Mouse (Mus musculus) midbrain, embryonic 14.5 days (tissue): ENCODE measurements around the gene Ppp4c. TPM values are rescaled to one million over a fixed set of nuclear protein-coding genes. Genes with fewer than 3 reads are reported as not detected.
"Not testable (repeated sequence)": the region's sequence is repeated elsewhere in the genome, so short reads cannot be mapped to it uniquely, and the experiment has no call there.

Experiments
- ATAC-seq: fragments of 200-750 bp; cut with Nextera tagmentation; 2 replicates; pipeline ENCODE4 v1.8.0; 2017; ENCODE audit warnings: moderate number of reproducible peaks, moderate library complexity; ENCODE audit not compliant: low FRiP score, low TSS enrichment
- DNase-seq: peaks from one replicate; pipeline ENCODE4 v3.0.0-alpha.2; 2015
- H3K27ac ChIP-seq: fragments of 300-500 bp; sonication (generic); replicated peaks from 2 replicates; pipeline ENCODE4 v1.5.1; 2014; ENCODE audit warnings: mild to moderate bottlenecking, low read depth, low read length, moderate library complexity
- H3K27me3 ChIP-seq: fragments of 300-500 bp; sonication (generic); 2 replicates; pipeline ENCODE4 v1.6.1; 2014; ENCODE audit warnings: low read length, control low read depth, mixed read lengths; ENCODE audit not compliant: control insufficient read depth, insufficient read depth
- H3K36me3 ChIP-seq: fragments of 300-500 bp; sonication (generic); 2 replicates; pipeline ENCODE4 v1.6.1; 2014; ENCODE audit warnings: low read length, control low read depth; ENCODE audit not compliant: control insufficient read depth, insufficient read depth
- H3K4me1 ChIP-seq: fragments of 300-500 bp; sonication (generic); 2 replicates; pipeline ENCODE4 v1.6.1; 2014; ENCODE audit warnings: mild to moderate bottlenecking, antibody characterized with exemption, low read length, control low read depth; ENCODE audit not compliant: control insufficient read depth, insufficient read depth
- H3K4me2 ChIP-seq: fragments of 300-500 bp; sonication (generic); 2 replicates; pipeline ENCODE4 v1.6.1; 2014; ENCODE audit warnings: mild to moderate bottlenecking, low read length, moderate library complexity
- H3K4me3 ChIP-seq: fragments of 300-500 bp; sonication (generic); replicated peaks from 2 replicates; pipeline ENCODE4 v1.5.1; 2014; ENCODE audit warnings: low read depth, low read length
- H3K9ac ChIP-seq: fragments of 300-500 bp; sonication (generic); replicated peaks from 2 replicates; pipeline ENCODE4 v1.6.1; 2014; ENCODE audit warnings: mild to moderate bottlenecking, low read length, moderate library complexity
- H3K9me3 ChIP-seq: fragments of 300-500 bp; sonication (generic); 2 replicates; pipeline ENCODE4 v1.6.1; 2016; ENCODE audit warnings: low read length, control low read depth, mixed read lengths; ENCODE audit not compliant: control insufficient read depth
- WGBS: fragments of 180-500 bp; shearing (Covaris S2); extraction: QIAGEN DNeasy Blood & Tissue Kit; methylation state at CpG from one replicate; pipeline ENCODE4 v1.1.7; 2014; 5-methylcytosine and 5-hydroxymethylcytosine counted together
- polyA plus RNA-seq: library from polyadenylated mRNA; unstranded; fragments of >200 nt; fragmentation: Nextera tagmentation; extraction: Ambion mirVana; gene quantifications from 2 replicates; pipeline ENCODE4 v1.2.1, GENCODE M21; 2014

Gene Ppp4c
- polyA plus RNA-seq, 1 experiment from 2014 or later = 212 TPM

DNA sequence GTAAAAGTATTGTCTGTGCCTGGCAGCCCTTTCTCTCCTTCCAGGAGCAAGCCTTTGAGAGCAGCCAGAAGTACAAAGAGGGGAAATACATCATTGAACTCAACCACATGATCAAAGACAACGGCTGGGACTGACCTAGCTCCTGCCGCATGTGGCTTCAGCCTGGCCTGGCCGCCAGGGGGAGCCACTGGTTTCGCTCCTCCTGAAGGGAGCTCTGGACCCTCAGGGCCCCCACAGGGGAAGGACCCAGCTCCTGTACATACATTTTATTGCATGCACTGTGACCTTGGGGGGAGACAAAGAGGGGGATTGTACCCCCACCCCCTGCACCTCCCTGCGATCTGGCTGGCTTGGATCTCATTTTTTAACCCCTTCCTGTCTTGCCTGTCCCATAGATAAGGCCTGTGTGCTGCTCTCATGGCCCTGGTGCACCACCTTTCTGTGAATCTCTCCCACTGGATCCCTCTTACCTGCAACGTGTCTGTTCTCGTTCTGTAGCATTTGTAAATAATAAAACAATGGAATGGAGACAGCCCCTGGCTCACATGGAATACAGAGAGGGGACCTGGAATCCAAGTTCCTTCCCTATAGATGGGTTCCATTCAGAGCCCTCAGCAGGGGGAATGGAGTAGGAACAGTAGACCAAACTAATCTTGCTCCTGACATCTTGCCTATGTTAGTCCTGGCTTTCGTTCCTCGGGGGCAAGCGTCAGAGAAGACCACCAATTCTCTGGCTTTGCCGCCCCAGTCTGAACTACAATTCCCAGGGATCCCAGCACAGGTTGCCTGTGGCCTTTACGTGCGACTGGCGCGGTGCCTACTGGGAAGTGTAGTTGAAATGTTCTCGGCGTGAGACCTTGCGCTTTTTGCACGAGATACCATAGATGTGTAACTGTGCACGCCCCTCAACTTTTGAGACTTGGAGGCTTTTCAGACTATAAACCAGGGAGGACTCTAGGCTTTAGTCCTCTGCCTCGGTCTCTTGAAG is 12.0 kb downstream of the Ppp4c start:
- H3K9ac ChIP-seq = peak overlapping the region; percentile 34
- H3K4me3 ChIP-seq = peak overlapping the region; percentile 42
- no peaks in the 10 kb centered on the region for H3K9me3 ChIP-seq
- ATAC-seq (peak; percentile 64), DNase-seq (peak; percentile 96)
- H3K27me3 ChIP-seq = no peaks in the 10 kb centered on the region
- peaks cover 37% of the 10 kb centered on the region for H3K4me1 ChIP-seq
- WGBS = 2% methylated on average over 21 of the region's 21 CpGs
- peak overlapping the region; percentile 83 for H3K4me2 ChIP-seq
- H3K36me3 ChIP-seq = peaks cover 23% of the 10 kb centered on the region
- H3K27ac ChIP-seq = peak overlapping the region; percentile 83

- not testable (repeated sequence) for H3K27me3 ChIP-seq, H3K4me3 ChIP-seq, H3K9ac ChIP-seq, H3K27ac ChIP-seq, ATAC-seq, H3K9me3 ChIP-seq, DNase-seq
- H3K4me1 ChIP-seq = peaks cover 37% of the 10 kb centered on the region
- 95% methylated on average over 7 of the region's 7 CpGs for WGBS
- peaks cover 11% of the 10 kb centered on the region for H3K36me3 ChIP-seq
- H3K4me2 ChIP-seq = peak overlapping the region; percentile 83
Measured at GRCm38 (mm10) chr7:126779101-126779500, 13.2 kb downstream of the Ppp4c start.

DNA sequence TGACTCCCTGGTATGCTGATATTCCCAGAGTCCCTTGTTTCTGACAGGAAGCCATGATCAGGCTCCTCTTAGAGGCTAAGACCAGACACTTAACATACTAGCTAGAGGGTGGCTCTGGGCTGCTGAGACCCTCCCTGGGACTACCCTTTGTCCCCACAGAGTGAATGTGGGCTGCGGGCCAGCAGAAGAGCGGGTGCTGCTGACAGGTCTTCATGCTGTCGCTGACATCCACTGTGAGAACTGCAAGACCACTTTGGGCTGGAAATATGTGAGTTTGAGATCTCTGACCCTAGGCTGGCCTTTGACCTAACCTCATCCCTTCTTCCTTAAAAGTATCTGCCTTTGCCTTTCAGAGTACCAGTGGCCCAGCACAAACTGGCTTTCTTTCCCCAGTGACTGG is 14.1 kb downstream of the Ppp4c start:
- H3K4me1 ChIP-seq = peaks cover 37% of the 10 kb centered on the region
- no peaks in the 10 kb centered on the region for H3K9me3 ChIP-seq
- ATAC-seq = no peak
- 93% methylated on average over 3 of the region's 3 CpGs for WGBS
- 0 out of 2 replicates have a peak overlapping the region, but pooled peaks have one; percentile 80 for H3K4me3 ChIP-seq
- H3K9ac ChIP-seq = peak overlapping the region; percentile 94; the same call in 1 of the 2 replicates
- H3K4me2 ChIP-seq = peak overlapping the region; percentile 95
- H3K27me3 ChIP-seq = no peaks in the 10 kb centered on the region
- H3K27ac ChIP-seq = no peak overlapping the region
- DNase-seq = no peak
- peaks cover 11% of the 10 kb centered on the region for H3K36me3 ChIP-seq

DNA sequence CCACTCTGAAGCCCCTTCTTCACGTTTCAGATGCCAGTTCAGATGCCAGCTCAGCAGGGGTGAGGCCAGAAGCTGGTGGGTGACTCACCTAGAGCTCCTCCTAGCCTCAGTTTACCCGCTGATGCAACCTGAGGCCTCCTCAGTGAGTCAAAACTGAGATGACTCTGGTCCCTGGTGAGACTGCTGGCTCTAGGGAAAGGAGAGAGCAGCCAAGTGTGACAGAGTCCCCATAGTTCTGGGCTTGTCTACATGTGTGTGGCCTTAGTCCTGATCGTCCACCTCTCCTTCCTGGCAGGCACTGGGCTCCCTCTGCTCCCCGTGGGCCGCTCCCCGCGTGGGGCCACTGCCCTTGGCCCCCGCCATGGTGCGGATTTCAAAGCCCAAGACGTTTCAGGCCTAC is 14.8 kb downstream of the Ppp4c start:
- no peak for DNase-seq
- peak overlapping the region; percentile 95 for H3K4me2 ChIP-seq
- H3K27me3 ChIP-seq = no peaks in the 10 kb centered on the region
- H3K4me3 ChIP-seq = peak overlapping the region; percentile 80
- no peak for ATAC-seq
- peak overlapping the region; percentile 94 for H3K9ac ChIP-seq
- H3K36me3 ChIP-seq = peaks cover 12% of the 10 kb centered on the region
- 36% methylated on average over 10 of the region's 10 CpGs for WGBS
- H3K9me3 ChIP-seq = no peaks in the 10 kb centered on the region
- H3K4me1 ChIP-seq = peaks cover 37% of the 10 kb centered on the region
- H3K27ac ChIP-seq = peak overlapping the region; percentile 85

GRCm38 (mm10) chr7:126776598-126777057 is 15.7 kb downstream of the Ppp4c start, which contains the start of gene Ypel3:
Ypel3 (plus strand) TSS chr7:126776955.
- WGBS = under 1% methylated on average over 37 of the region's 37 CpGs
- Histone ChIP-seq H3K4me1 (peaks cover 37% of the 10 kb centered on the region), H3K27me3 (no peaks in the 10 kb centered on the region), H3K9me3 (no peaks in the 10 kb centered on the region), H3K36me3 (peaks cover 19% of the 10 kb centered on the region), H3K9ac (peak within 1 kb of the TSS; percentile 94), H3K4me3 (peak within 1 kb of the TSS; percentile 80), H3K4me2 (peak within 1 kb of the TSS; percentile 95), H3K27ac (peak within 1 kb of the TSS; percentile 85)
- DNase-seq (peak; percentile 96), ATAC-seq (peak; percentile 89)

- ATAC-seq (no peak), DNase-seq (no peak)
- 67% methylated on average over 3 of the region's 3 CpGs for WGBS
- no peaks in the 10 kb centered on the region for H3K27me3 ChIP-seq
- H3K9me3 ChIP-seq = no peaks in the 10 kb centered on the region
- peaks cover 24% of the 10 kb centered on the region for H3K36me3 ChIP-seq
- H3K4me2 ChIP-seq = peak overlapping the region; percentile 95
- H3K27ac ChIP-seq = peak overlapping the region; percentile 85
- peaks cover 33% of the 10 kb centered on the region for H3K4me1 ChIP-seq
- H3K9ac ChIP-seq = peak overlapping the region; percentile 94; the same call in 1 of the 2 replicates
- 0 out of 2 replicates have a peak overlapping the region, but pooled peaks have one; percentile 80 for H3K4me3 ChIP-seq
Measured at GRCm38 (mm10) chr7:126775978-126776234, 16.4 kb downstream of the Ppp4c start.

DNA sequence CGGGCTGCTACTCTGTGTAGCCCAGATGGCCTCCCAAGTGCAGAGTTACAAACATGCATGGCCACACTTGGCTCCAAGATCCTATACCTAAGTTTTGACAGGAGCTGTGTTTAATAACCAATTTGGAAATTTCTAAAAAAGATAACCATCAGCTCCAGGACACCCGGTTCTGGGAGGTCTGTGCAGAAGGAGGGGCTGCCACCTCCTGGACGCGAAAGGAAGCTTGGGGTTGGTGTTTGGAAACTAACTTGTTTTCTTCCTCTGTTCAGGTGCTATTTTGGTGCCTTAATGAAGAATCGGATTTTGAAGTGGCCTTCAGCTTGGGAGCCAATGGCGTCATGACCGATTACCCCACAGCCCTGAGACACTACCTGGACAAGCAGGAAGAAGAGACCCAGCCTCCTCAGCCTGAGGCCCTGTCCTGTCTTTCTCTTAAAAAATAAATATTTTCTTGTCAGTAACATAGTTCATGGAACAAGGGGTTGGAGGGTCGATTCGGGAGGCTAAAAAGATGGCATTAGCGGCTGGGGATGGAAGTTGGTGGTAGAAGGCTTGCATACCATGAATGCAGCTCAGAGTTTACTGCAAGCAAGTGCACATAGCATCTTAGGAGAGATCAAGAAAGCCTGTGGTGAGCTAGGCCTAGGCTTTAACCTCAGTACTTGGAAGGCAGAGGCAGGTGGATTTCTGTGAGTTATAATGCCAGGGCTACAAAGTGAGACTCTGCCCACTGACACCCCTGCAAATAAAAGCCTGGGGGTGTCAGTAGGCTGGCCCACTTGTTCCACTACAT is 16.9 kb downstream of the Ppp4c start:
- no peak overlapping the region for H3K9ac ChIP-seq
- H3K4me1 ChIP-seq = peaks cover 31% of the 10 kb centered on the region
- no peaks in the 10 kb centered on the region for H3K9me3 ChIP-seq
- H3K27ac ChIP-seq = 0 out of 2 replicates have a peak overlapping the region, but pooled peaks have one; percentile 85
- 85% methylated on average over 10 of the region's 10 CpGs for WGBS
- H3K4me3 ChIP-seq = no peak overlapping the region
- no peak overlapping the region for H3K4me2 ChIP-seq
- no peak for ATAC-seq
- peaks cover 29% of the 10 kb centered on the region for H3K36me3 ChIP-seq
- H3K27me3 ChIP-seq = no peaks in the 10 kb centered on the region
- no peak for DNase-seq

- H3K4me1 ChIP-seq = peaks cover 22% of the 10 kb centered on the region
- H3K27me3 ChIP-seq = no peaks in the 10 kb centered on the region
- peaks cover 37% of the 10 kb centered on the region for H3K36me3 ChIP-seq
- H3K4me3 ChIP-seq = no peak overlapping the region
- 93% methylated on average over 2 of the region's 2 CpGs for WGBS
- no peak overlapping the region for H3K9ac ChIP-seq
- H3K27ac ChIP-seq = no peak overlapping the region
- H3K9me3 ChIP-seq = no peaks in the 10 kb centered on the region
- ATAC-seq (no peak), DNase-seq (no peak)
- H3K4me2 ChIP-seq = no peak overlapping the region
Measured at GRCm38 (mm10) chr7:126774463-126774862, 17.8 kb downstream of the Ppp4c start.
